Mouse (Mus musculus): Measurements from ENCODE around the gene Gm20388.

DNA sequence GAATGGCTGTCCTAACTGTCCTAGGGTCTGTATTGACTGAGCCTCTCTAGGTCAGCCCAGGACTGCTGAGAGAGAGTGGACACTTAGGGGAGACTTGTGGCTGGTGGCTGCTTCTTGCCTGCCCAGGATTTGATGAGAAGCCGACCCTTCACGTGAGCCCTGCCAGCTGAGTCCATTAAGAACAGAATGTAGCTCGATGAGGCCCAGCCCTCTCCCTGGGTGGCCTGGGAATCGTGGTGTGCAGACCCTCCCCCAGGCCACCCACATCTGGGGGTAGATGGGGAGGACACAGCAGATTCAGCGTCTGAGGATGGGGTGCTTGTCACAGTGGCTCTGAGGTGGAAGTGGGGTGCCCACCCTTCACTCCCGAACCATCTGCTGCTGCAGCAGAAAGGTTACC lies 1001.8 kb downstream of the Gm20388 start:
- TF ChIP-seq CTCF (IDR thresholded peaks at IDR 0.05; ENCODE audit: borderline replicate concordance, insufficient read depth, low read depth, low read length) (no peak), POLR2A (IDR thresholded peaks at IDR 0.05; ENCODE audit: borderline replicate concordance, insufficient read depth, low read length) (no peak)
